In genomic region chr8:111246287-111246830, GRCm38 (mm10) we compare ENCODE assay signal across 23 mouse cellular contexts. TPM values are rescaled to one million over a fixed set of nuclear protein-coding genes. Genes with fewer than 3 reads are reported as not detected.
DNase-seq lines count a peak whose midpoint lies in the region; ATAC-seq and TF ChIP-seq lines count a peak whose summit lies in the region.
"Had no signal": no experiment of that assay in that cellular context is flagged by ENCODE, and none has a peak within 500 bp of the region (broad histone marks: within the 10 kb centered on the region; RNA-seq: fewer than 3 reads in every experiment).

No protein-coding gene starts in this region.

- TF ChIP-seq EP300 in MEL (IDR thresholded peaks at IDR 0.05; ENCODE audit: low read depth in 1 of 2, low read length in 2 of 2) = peak; percentile 13 to 40; a peak in 2 of 4 replicates

- TF ChIP-seq RAD21 in MEL (IDR thresholded peaks at IDR 0.05; ENCODE audit: low read depth, low read length) = no peak

- H3K27ac ChIP-seq in heart, embryonic 13.5 days (replicated peaks) = peak overlapping the region; percentile 26; the same call in 1 of the 2 replicates
- no peak overlapping the region for H3K27ac ChIP-seq in MEL (ENCODE audit: control insufficient read depth, low read depth, low read length)
- 0 out of 2 replicates have a peak overlapping the region, but pooled peaks have one; percentile 13 for H3K27ac ChIP-seq in macrophage
- H3K27ac ChIP-seq: forebrain, embryonic 12.5 days; hindbrain, embryonic 13.5 days; left cerebral cortex, adult 2 months; liver, embryonic 13.5 days; midbrain, embryonic 10.5 days had no signal

- no peaks in the 10 kb centered on the region for H3K27me3 ChIP-seq in heart, embryonic 13.5 days (replicated peaks)
- no peaks in the 10 kb centered on the region for H3K27me3 ChIP-seq in MEL (ENCODE audit: control insufficient read depth in 1 of 2, insufficient read depth in 2 of 2, low read length in 2 of 2)
- H3K27me3 ChIP-seq: CH12.LX; forebrain, embryonic 12.5 days; hindbrain, embryonic 13.5 days; liver, embryonic 13.5 days had no signal

- no peaks in the 10 kb centered on the region for H3K9me3 ChIP-seq in heart, embryonic 13.5 days
- no peaks in the 10 kb centered on the region for H3K9me3 ChIP-seq in MEL (replicated peaks; ENCODE audit: insufficient read depth, low read length)
- H3K9me3 ChIP-seq: forebrain, embryonic 12.5 days; hindbrain, embryonic 13.5 days; liver, embryonic 13.5 days; midbrain, embryonic 10.5 days had no signal

- H3K9ac ChIP-seq in heart, embryonic 13.5 days = peak overlapping the region; percentile 8; the same call in 1 of the 2 replicates
- no peak overlapping the region for H3K9ac ChIP-seq in MEL (ENCODE audit: control insufficient read depth, low read depth, low read length, poor library complexity, severe bottlenecking)
- H3K9ac ChIP-seq: forebrain, embryonic 12.5 days; hindbrain, embryonic 13.5 days; liver, embryonic 13.5 days; lung, embryonic 14.5 days had no signal

- H3K79me2 ChIP-seq in MEL (ENCODE audit: control insufficient read depth, insufficient read depth, low read length, poor library complexity) (peaks cover 24% of the 10 kb centered on the region), macrophage (ENCODE audit: inconsistent target) (peaks cover 98% of the 10 kb centered on the region)

- ATAC-seq in heart, embryonic 13.5 days (ENCODE audit: extremely low read depth, insufficient number of reproducible peaks, low FRiP score, low TSS enrichment) = no peak
- ATAC-seq: inflammation-experienced regulatory T-cells, adult 6 months had no signal

- TF ChIP-seq POLR2A in MEL (IDR thresholded peaks at IDR 0.05; ENCODE audit: control insufficient read depth in 1 of 2, insufficient read depth in 1 of 2, low read depth in 1 of 2, low read length in 2 of 2, poor library complexity in 1 of 2) = no peak

- H3K4me3 ChIP-seq in heart, embryonic 13.5 days = no peak overlapping the region
- H3K4me3 ChIP-seq in MEL (ENCODE audit: control insufficient read depth in 1 of 2, insufficient read depth in 1 of 2, low read depth in 2 of 2, low read length in 2 of 2) (no peak overlapping the region), macrophage (ENCODE audit: inconsistent target) (no peak overlapping the region)
- H3K4me3 ChIP-seq: forebrain, embryonic 12.5 days; hindbrain, embryonic 13.5 days; left cerebral cortex, adult 2 months; liver, embryonic 13.5 days; midbrain, embryonic 10.5 days had no signal

- 0 out of 2 replicates have a peak, but pooled peaks cover 3% of the 10 kb centered on the region for H3K36me3 ChIP-seq in heart, embryonic 13.5 days
- peaks cover 0 to 28% of the 10 kb centered on the region in 2 experiments; a peak in 3 of 4 replicates for H3K36me3 ChIP-seq in MEL (ENCODE audit: control insufficient read depth in 1 of 2, insufficient read depth in 2 of 2, low read length in 2 of 2)
- H3K36me3 ChIP-seq in macrophage (ENCODE audit: inconsistent target) = no peaks in the 10 kb centered on the region
- H3K36me3 ChIP-seq: forebrain, embryonic 12.5 days; hindbrain, embryonic 13.5 days; liver, embryonic 13.5 days had no signal

- H3K4me2 ChIP-seq in heart, embryonic 13.5 days = no peak overlapping the region
- H3K4me2 ChIP-seq: forebrain, embryonic 12.5 days; hindbrain, embryonic 13.5 days; liver, embryonic 13.5 days; lung, embryonic 14.5 days had no signal

- 62% methylated on average over 4 of the region's 4 CpGs for WGBS in heart, embryonic 13.5 days
- 99% methylated on average over 4 of the region's 4 CpGs for WGBS in macrophage (ENCODE audit: missing documents)

- no peak for DNase-seq in heart, adult 8-10 months (ENCODE audit: low spot score)
- peak; percentile 39 to 50 for DNase-seq in kidney, adult 8-10 months
- no peak for DNase-seq in kidney, postnatal 14 days
- peak; percentile 28 for DNase-seq in MEL (ENCODE audit: low read depth, low spot score)
- DNase-seq in thymus, postnatal 14 days = no peak
- no peak for DNase-seq in urinary bladder, postnatal 36 days (ENCODE audit: low spot score in 2 of 2)
- DNase-seq: cerebellum, adult 9-11 months; gastrocnemius, postnatal 10 days; heart, adult 11 months; heart, postnatal 14 days; liver, embryonic 13.5 days; lung, embryonic 14.5 days; lung, postnatal 4 days; right cerebral cortex, postnatal 25 days; thymus, adult 2 months had no signal

- peaks cover 13% of the 10 kb centered on the region for H3K4me1 ChIP-seq in heart, embryonic 13.5 days
- peaks cover 5 to 19% of the 10 kb centered on the region in 2 experiments; a peak in 3 of 4 replicates for H3K4me1 ChIP-seq in MEL (ENCODE audit: control insufficient read depth in 1 of 2, insufficient read depth in 2 of 2, low read length in 2 of 2)
- H3K4me1 ChIP-seq: forebrain, embryonic 12.5 days; hindbrain, embryonic 13.5 days; midbrain, embryonic 10.5 days had no signal

- TF ChIP-seq CTCF in MEL (IDR thresholded peaks at IDR 0.05 in 2 of 3, conservative IDR thresholded peaks at IDR 0.05 in 1 of 3; ENCODE audit: control insufficient read depth in 1 of 3, insufficient read depth in 1 of 3, low read depth in 2 of 3, low read length in 3 of 3, poor library complexity in 1 of 3, severe bottlenecking in 1 of 3) = no peak

TF ChIP-seq in MEL, 35 proteins besides CTCF, POLR2A, EP300 and RAD21:
- TF ChIP-seq RCOR1 (IDR thresholded peaks at IDR 0.05; ENCODE audit: low read depth, low read length) (0 out of 2 replicates have a peak, but pooled peaks have one; percentile 22), ZC3H11A (IDR thresholded peaks at IDR 0.05; ENCODE audit: low read depth, low read length) (0 out of 2 replicates have a peak, but pooled peaks have one; percentile 12), GATA1 (IDR thresholded peaks at IDR 0.05; ENCODE audit: low read depth, low read length) (peak; percentile 74), USF1 (IDR thresholded peaks at IDR 0.05; ENCODE audit: low read depth, low read length) (no peak), TBP (IDR thresholded peaks at IDR 0.05; ENCODE audit: low read depth, low read length) (no peak), SIN3A (IDR thresholded peaks at IDR 0.05; ENCODE audit: low read length) (0 out of 2 replicates have a peak, but pooled peaks have one; percentile 22), ZNF384 (IDR thresholded peaks at IDR 0.05; ENCODE audit: low read depth, low read length) (no peak), TCF12 (IDR thresholded peaks at IDR 0.05; ENCODE audit: low read depth, low read length) (no peak)

RNA-seq across cellular contexts. Expression of gene Glg1, which starts 12.7 kb away (rescaled TPM):
- polyA plus RNA-seq in heart, embryonic 13.5 days (2015; fragmentation: Nextera tagmentation; extraction: Ambion mirVana) = 56.6 and 61.5 TPM in 2 replicates
- total RNA-seq in heart, adult 8-10 months (2022) = 100 to 1,000 TPM in 1 of 4 experiments, 10 to 100 TPM in 3; 87.4 to 103 (median 96.6) TPM
- total RNA-seq in MEL (2012; rRNA removed) = 15.9 and 20.2 TPM in 2 replicates
- polyA plus RNA-seq in MEL (2012; ENCODE audit: insufficient read depth in 1 of 2, insufficient read length in 2 of 2, low read depth in 1 of 2, low replicate concordance in 2 of 2, missing spikeins in 1 of 2) (10 to 100 TPM; 34.3 to 37.2 TPM), macrophage (2018) (64.0 to 109 TPM (median 66.5 TPM) in 3 replicates)
- total RNA-seq in macrophage (2018; cell fraction: chromatin; rRNA removed) = 10 to 100 TPM; 13.1 to 73.9 (median 45.0) TPM
- 100 to 1,000 TPM in 1 of 26 experiments, 10 to 100 TPM in 25; 24.1 to 108 (median 58.6) TPM for total RNA-seq in macrophage (2018; cell fraction: cytosol; rRNA removed)
- total RNA-seq in macrophage (2018; cell fraction: nucleus; rRNA removed) = 100 to 1,000 TPM in 14 of 26 experiments, 10 to 100 TPM in 12; 53.3 to 221 (median 101) TPM

RNA-seq across cellular contexts. Expression of gene Rfwd3, which starts 53.7 kb away (rescaled TPM):
- polyA plus RNA-seq in heart, embryonic 13.5 days (2015; fragmentation: Nextera tagmentation; extraction: Ambion mirVana) = 34.6 and 36.1 TPM in 2 replicates
- total RNA-seq in heart, adult 8-10 months (2022) = 10 to 100 TPM; 17.3 to 22.2 (median 19.4) TPM
- 54.2 and 59.3 TPM in 2 replicates for total RNA-seq in MEL (2012; rRNA removed)
- polyA plus RNA-seq in MEL (2012; ENCODE audit: insufficient read depth in 1 of 2, insufficient read length in 2 of 2, low read depth in 1 of 2, low replicate concordance in 2 of 2, missing spikeins in 1 of 2) (10 to 100 TPM in 1 of 2 experiments, not detected in 1; 63.2 TPM), macrophage (2018) (18.6 to 30.0 TPM (median 23.4 TPM) in 3 replicates)
- 10 to 100 TPM in 24 of 26 experiments, 1 to 10 TPM in 2; 8.4 to 40.6 (median 25.6) TPM for total RNA-seq in macrophage (2018; cell fraction: chromatin; rRNA removed)
- 10 to 100 TPM; 15.0 to 29.6 (median 24.5) TPM for total RNA-seq in macrophage (2018; cell fraction: cytosol; rRNA removed)
- 10 to 100 TPM; 10.8 to 50.8 (median 24.4) TPM for total RNA-seq in macrophage (2018; cell fraction: nucleus; rRNA removed)

Comparison
In these comparisons a context has a peak if more than half of its experiments do, and no peak if none do; other contexts are left out.
1. DNase-seq: peak in kidney, adult 8-10 months (2 of 2) and MEL (single experiment); none in heart, adult 8-10 months (single experiment), kidney, postnatal 14 days (single experiment), thymus, postnatal 14 days (single experiment) and urinary bladder, postnatal 36 days (0 of 2).